Mouse (Mus musculus): ENCODE data around the gene Cntrob. TPM values are rescaled to one million over a fixed set of nuclear protein-coding genes. Genes with fewer than 3 reads are reported as not detected.
"Not testable (repeated sequence)": the region's sequence is repeated elsewhere in the genome, so short reads cannot be mapped to it uniquely, and the experiment has no call there.

The Cntrob gene
- total RNA-seq, 2 experiments from 2014 or later = 2.9 to 16.9 TPM

GRCm38 (mm10) chr11:69356544-69356943 is 33.0 kb upstream of the Cntrob start:
- ATAC-seq (replicated peaks; ENCODE audit: low FRiP score, poor library complexity, severe bottlenecking) = no peak

DNA sequence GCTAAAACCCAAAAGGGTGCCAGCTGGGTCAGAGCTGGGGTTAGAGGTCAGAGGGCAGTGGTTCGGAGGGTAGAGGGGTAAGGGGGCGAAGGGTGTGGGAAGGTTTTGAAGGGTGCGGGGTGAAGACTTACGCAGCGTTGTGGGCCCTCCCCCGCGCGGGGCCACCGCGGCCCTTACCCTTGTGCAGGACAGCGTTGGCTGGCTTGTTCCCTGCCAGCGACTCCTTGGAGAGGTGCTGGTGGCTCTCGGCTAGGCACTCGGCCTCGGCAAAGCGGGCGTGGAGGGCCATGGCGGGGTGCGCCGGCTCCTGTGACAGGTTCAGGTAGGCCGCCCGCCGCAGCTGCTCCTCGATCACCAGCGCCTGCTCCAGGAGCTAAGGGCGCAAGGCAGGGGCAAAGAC is 22.9 kb upstream of the Cntrob start:
- no peak for ATAC-seq (replicated peaks; ENCODE audit: low FRiP score, poor library complexity, severe bottlenecking)

- peak; percentile 42; the same call in 1 of the 2 replicates for ATAC-seq (replicated peaks; ENCODE audit: low FRiP score, poor library complexity, severe bottlenecking)
Measured at GRCm38 (mm10) chr11:69340161-69341131, 16.9 kb upstream of the Cntrob start, which contains the start of gene Rnf227. Gene Rnf227, plus strand, starts transcription at chr11:69340461.

GRCm38 (mm10) chr11:69334796-69335195 is 11.2 kb upstream of the Cntrob start:
- no peak for ATAC-seq (replicated peaks; ENCODE audit: low FRiP score, poor library complexity, severe bottlenecking)

DNA sequence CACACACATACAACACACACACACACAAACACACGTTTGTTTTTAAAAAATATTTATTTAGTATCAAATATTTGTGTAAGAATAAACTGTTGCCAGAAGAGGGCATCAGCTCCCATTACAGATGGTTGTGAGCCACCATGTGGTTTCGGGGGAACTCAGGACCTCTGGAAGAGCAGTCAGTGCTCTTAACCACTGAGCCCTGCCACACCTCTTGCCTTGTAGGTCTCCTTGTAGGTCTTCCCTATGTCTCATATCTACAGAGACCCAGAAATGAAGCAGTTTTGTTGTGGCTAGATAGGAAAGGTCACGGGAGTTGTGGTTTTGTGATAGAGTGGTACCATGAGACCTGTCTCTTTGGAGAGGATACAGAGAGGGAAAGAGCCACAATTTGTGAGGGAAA is 10.3 kb upstream of the Cntrob start:
- ATAC-seq (replicated peaks; ENCODE audit: low FRiP score, poor library complexity, severe bottlenecking) = no peak

- ATAC-seq (replicated peaks; ENCODE audit: low FRiP score, poor library complexity, severe bottlenecking) = no peak
Measured at GRCm38 (mm10) chr11:69332713-69333253, 9.2 kb upstream of the Cntrob start.

DNA sequence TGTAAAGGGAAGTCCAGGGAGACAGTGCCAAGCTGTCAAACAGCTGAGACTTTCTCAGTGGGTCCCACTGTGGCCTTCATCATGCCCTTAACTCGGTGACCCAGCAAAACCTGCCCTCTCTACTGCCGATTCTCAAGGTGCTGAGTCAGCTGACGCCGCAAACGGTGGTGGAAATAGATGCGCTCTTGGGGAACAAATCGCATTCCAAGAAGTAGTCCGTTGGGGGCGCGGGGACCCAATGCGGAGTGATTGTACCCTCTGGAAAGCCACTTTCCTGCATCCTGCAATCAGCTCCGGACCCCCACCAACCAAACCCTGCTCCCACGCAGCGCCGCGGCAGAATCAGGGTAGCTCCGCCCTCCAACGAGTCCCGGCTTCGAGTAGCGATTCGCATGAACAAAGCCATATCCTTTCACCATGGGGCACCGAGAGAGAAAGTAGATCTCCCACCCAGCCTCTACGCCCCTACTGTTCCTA is 8.4 kb upstream of the Cntrob start:
- ATAC-seq (replicated peaks; ENCODE audit: low FRiP score, poor library complexity, severe bottlenecking) = peak; percentile 80

GRCm38 (mm10) chr11:69331152-69331551 is 7.6 kb upstream of the Cntrob start:
- ATAC-seq (replicated peaks; ENCODE audit: low FRiP score, poor library complexity, severe bottlenecking) = no peak

- no peak for ATAC-seq (replicated peaks; ENCODE audit: low FRiP score, poor library complexity, severe bottlenecking)
Measured at GRCm38 (mm10) chr11:69328517-69328916, 4.9 kb upstream of the Cntrob start.

- ATAC-seq (replicated peaks; ENCODE audit: low FRiP score, poor library complexity, severe bottlenecking) = no peak
Measured at GRCm38 (mm10) chr11:69327648-69328047, 4.1 kb upstream of the Cntrob start.

DNA sequence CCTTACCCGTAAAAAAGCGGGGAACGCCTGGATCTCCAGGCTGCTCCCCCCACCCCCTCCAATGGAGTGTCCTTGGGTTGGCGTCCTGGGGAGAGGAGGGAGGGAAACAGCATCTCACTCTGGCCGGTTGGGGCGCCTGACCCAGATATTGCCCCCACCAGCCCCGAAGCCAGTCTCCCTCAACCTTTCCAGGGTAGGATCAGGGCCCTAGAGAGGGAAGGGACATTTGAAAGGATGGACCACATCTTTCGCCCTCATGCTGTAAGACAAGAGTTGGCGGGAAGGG is 3.5 kb upstream of the Cntrob start:
- ATAC-seq (replicated peaks; ENCODE audit: low FRiP score, poor library complexity, severe bottlenecking) = no peak

DNA sequence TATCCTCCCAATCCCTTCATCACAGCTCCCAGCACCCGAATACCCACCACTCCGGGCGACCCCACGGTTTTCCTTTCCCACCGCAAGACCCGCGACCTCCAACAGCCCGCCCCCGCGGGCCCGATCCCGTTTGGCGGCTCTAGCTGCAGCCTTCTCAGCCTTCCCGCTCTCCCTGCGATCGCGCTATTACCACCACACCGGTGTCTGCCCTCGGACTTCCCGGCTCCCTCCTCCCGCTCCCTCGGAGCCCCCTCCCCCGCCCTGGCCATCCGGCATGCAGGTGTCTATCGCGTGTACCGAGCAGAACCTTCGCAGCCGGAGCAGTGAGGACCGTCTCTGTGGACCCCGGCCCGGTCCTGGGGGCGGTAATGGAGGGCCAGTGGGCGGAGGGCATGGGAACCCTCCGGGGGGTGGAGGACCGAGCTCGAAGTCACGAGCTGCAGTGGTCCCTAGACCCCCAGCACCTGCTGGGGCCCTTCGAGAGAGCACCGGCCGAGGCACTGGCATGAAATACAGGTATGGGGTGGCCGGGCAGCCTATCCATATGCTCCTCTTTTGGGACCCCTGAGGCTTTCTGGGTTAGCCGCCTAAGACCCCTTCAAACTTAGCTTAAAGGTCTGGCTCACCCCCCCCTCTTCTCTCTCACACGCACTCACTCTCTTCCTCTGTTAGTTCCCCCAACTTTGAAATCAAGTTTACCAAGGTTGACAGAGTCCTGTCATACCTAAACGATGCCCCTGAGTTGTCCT is 3.0 kb upstream of the Cntrob start:
- ATAC-seq (replicated peaks; ENCODE audit: low FRiP score, poor library complexity, severe bottlenecking) = no peak

- ATAC-seq (replicated peaks; ENCODE audit: low FRiP score, poor library complexity, severe bottlenecking) = peak; percentile 77
Measured at GRCm38 (mm10) chr11:69325628-69326407, 2.2 kb upstream of the Cntrob start, which contains the start of gene Kcnab3. Gene Kcnab3, plus strand, starts transcription at chr11:69326258.

GRCm38 (mm10) chr11:69324749-69325148 is 1.2 kb upstream of the Cntrob start:
- no peak for ATAC-seq (replicated peaks; ENCODE audit: low FRiP score, poor library complexity, severe bottlenecking)

DNA sequence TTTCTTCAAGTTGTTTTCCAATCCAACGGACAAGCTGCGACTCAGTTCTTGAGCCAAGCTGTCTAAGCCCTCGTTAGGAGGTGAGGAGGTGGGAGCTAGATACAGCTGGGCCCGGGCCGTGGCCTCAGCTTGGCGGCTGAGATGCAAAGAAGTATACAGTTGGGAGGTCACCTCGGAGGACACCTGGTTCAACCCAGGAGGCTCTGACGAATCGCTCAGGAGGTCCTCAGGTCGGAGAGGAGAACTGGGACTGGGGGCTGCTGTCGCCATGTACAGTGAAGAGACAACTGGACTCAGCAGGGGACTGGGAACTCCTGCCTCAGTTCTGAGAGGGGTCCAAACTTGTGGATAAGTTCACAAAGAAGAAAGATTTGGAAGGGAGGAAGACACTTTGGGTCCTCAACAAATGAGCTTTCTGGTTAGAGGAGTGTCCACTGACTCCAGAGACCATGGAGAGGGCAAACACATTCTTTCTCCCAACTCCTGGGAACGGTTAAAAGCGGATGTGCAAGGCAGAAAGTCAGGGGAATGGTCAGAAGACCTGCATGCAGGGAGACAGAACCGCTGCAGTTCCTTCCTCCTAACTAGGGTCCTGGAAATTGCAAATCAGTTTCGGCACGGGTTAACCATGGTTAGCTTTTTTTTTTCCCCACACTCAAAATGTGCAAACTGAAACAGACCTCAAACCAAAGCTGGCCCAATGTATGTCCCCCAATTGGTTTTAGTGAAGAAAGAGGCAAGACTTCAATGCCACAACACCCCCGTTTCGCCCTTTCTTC is 693 bp downstream of the Cntrob start:
- ATAC-seq (replicated peaks; ENCODE audit: low FRiP score, poor library complexity, severe bottlenecking) = peak; percentile 3; the same call in 1 of the 2 replicates

GRCm38 (mm10) chr11:69322010-69322409 is 1.6 kb downstream of the Cntrob start:
- no peak for ATAC-seq (replicated peaks; ENCODE audit: low FRiP score, poor library complexity, severe bottlenecking)

DNA sequence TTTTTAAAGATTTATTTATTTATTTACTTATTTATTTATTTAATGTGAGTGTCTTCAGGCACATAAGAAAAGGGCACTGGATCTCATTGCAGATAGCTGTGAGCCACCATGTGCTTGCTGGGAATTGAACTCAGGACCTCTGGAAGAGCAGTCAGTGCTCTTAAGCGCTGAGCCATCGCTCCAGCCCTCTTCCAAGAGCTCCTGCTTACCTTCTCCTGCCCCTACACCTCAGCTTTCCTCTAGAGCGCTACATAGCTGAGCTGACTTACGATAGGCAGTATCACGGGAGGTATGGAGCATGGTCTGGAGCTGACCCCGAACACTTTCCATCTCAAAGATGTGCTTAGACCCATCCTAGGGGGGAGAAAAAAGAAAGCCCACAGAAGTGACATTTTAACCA is 2.0 kb downstream of the Cntrob start:
- no peak for ATAC-seq (replicated peaks; ENCODE audit: low FRiP score, poor library complexity, severe bottlenecking)

GRCm38 (mm10) chr11:69318000-69318399 is 5.6 kb downstream of the Cntrob start:
- not testable (repeated sequence) for ATAC-seq (replicated peaks; ENCODE audit: low FRiP score, poor library complexity, severe bottlenecking)

- peak; percentile 36 for ATAC-seq (replicated peaks; ENCODE audit: low FRiP score, poor library complexity, severe bottlenecking)
Measured at GRCm38 (mm10) chr11:69316361-69316760, 7.2 kb downstream of the Cntrob start.
